Mouse (Mus musculus): ENCODE measurements around the gene St3gal2. TPM values are rescaled to one million over a fixed set of nuclear protein-coding genes. Genes with fewer than 3 reads are reported as not detected.
"Not testable (repeated sequence)": the region's sequence is repeated elsewhere in the genome, so short reads cannot be mapped to it uniquely, and the experiment has no call there.

Gene St3gal2
- polyA plus RNA-seq, 1 experiment = 39.7 TPM

- peak; percentile 79 for TF ChIP-seq POLR2AphosphoS2 (IDR thresholded peaks at IDR 0.05; ENCODE audit: insufficient read length, low read depth)
- not testable (repeated sequence) for H3ac ChIP-seq (ENCODE audit: control insufficient read depth, insufficient read length); H3K27me3 ChIP-seq (ENCODE audit: control insufficient read depth, insufficient read depth, insufficient read length); H3K4me2 ChIP-seq (ENCODE audit: low read depth); H3K79me2 ChIP-seq (ENCODE audit: control insufficient read depth, insufficient read depth); H3K4me3 ChIP-seq
- H3K36me3 ChIP-seq (ENCODE audit: control insufficient read depth, insufficient read depth) = peaks cover 32% of the 10 kb centered on the region
These were observed 56.8 kb downstream of the St3gal2 start for GRCm38 (mm10) chr8:110976532-110976931.

- H3K79me2 ChIP-seq (ENCODE audit: control insufficient read depth, insufficient read depth); H3K27me3 ChIP-seq (ENCODE audit: control insufficient read depth, insufficient read depth, insufficient read length); H3ac ChIP-seq (ENCODE audit: control insufficient read depth, insufficient read length); H3K4me3 ChIP-seq; H3K4me2 ChIP-seq (ENCODE audit: low read depth): not testable (repeated sequence)
- peaks cover 35% of the 10 kb centered on the region for H3K36me3 ChIP-seq (ENCODE audit: control insufficient read depth, insufficient read depth)
These were observed 58.3 kb downstream of the St3gal2 start for GRCm38 (mm10) chr8:110977987-110978386.

GRCm38 (mm10) chr8:110981304-110981703 is 61.6 kb downstream of the St3gal2 start:
- no peaks in the 10 kb centered on the region for H3K79me2 ChIP-seq (ENCODE audit: control insufficient read depth, insufficient read depth)
- H3K4me3 ChIP-seq = no peak overlapping the region
- H3K27me3 ChIP-seq (ENCODE audit: control insufficient read depth, insufficient read depth, insufficient read length) = no peaks in the 10 kb centered on the region
- no peak overlapping the region for H3ac ChIP-seq (ENCODE audit: control insufficient read depth, insufficient read length)
- TF ChIP-seq TCF3 (IDR thresholded peaks at IDR 0.05; ENCODE audit: insufficient read length, low read depth) (no peak), POLR2AphosphoS2 (IDR thresholded peaks at IDR 0.05; ENCODE audit: insufficient read length, low read depth) (no peak), REST (IDR thresholded peaks at IDR 0.05; ENCODE audit: insufficient read depth, insufficient read length) (no peak), MAX (IDR thresholded peaks at IDR 0.05; ENCODE audit: low read depth) (no peak), MYOG (IDR thresholded peaks at IDR 0.05; ENCODE audit: control insufficient read depth in 1 of 3, insufficient read depth in 1 of 3, insufficient read length in 2 of 3, low read depth in 2 of 3) (no peak), TCF12 (IDR thresholded peaks at IDR 0.05; ENCODE audit: insufficient read depth, poor library complexity, severe bottlenecking) (no peak), MYOD1 (IDR thresholded peaks at IDR 0.05; ENCODE audit: control insufficient read depth in 1 of 3, insufficient read length in 2 of 3, low read depth in 2 of 3) (no peak)
- no peak overlapping the region for H3K4me2 ChIP-seq (ENCODE audit: low read depth)
- H3K36me3 ChIP-seq (ENCODE audit: control insufficient read depth, insufficient read depth) = peaks cover 50% of the 10 kb centered on the region

GRCm38 (mm10) chr8:110987805-110988744 is 68.4 kb downstream of the St3gal2 start:
- Histone ChIP-seq H3K27me3 (ENCODE audit: control insufficient read depth, insufficient read depth, insufficient read length) (no peaks in the 10 kb centered on the region), H3K4me2 (ENCODE audit: low read depth) (no peak overlapping the region), H3K4me3 (no peak overlapping the region), H3K36me3 (ENCODE audit: control insufficient read depth, insufficient read depth) (peaks cover 48% of the 10 kb centered on the region), H3ac (ENCODE audit: control insufficient read depth, insufficient read length) (no peak overlapping the region), H3K79me2 (ENCODE audit: control insufficient read depth, insufficient read depth) (peaks cover 7% of the 10 kb centered on the region)
- TF ChIP-seq TCF12 (IDR thresholded peaks at IDR 0.05; ENCODE audit: insufficient read depth, poor library complexity, severe bottlenecking) (no peak), MYOG (IDR thresholded peaks at IDR 0.05; ENCODE audit: control insufficient read depth in 1 of 3, insufficient read depth in 1 of 3, insufficient read length in 2 of 3, low read depth in 2 of 3) (no peak), SRF (IDR thresholded peaks at IDR 0.05; ENCODE audit: control insufficient read depth, insufficient read length, low read depth) (no peak)

GRCm38 (mm10) chr8:110990017-110990416 is 70.3 kb downstream of the St3gal2 start:
- Histone ChIP-seq H3K36me3 (ENCODE audit: control insufficient read depth, insufficient read depth) (peaks cover 32% of the 10 kb centered on the region), H3K79me2 (ENCODE audit: control insufficient read depth, insufficient read depth) (peaks cover 21% of the 10 kb centered on the region), H3K4me3 (no peak overlapping the region), H3ac (ENCODE audit: control insufficient read depth, insufficient read length) (no peak overlapping the region), H3K27me3 (ENCODE audit: control insufficient read depth, insufficient read depth, insufficient read length) (no peaks in the 10 kb centered on the region), H3K4me2 (ENCODE audit: low read depth) (no peak overlapping the region)
- TF ChIP-seq REST (IDR thresholded peaks at IDR 0.05; ENCODE audit: insufficient read depth, insufficient read length) (no peak), TCF12 (IDR thresholded peaks at IDR 0.05; ENCODE audit: insufficient read depth, poor library complexity, severe bottlenecking) (no peak), POLR2A (IDR thresholded peaks at IDR 0.05; ENCODE audit: insufficient read length, low read depth) (no peak), E2F4 (IDR thresholded peaks at IDR 0.05; ENCODE audit: insufficient read depth) (no peak), MYOG (IDR thresholded peaks at IDR 0.05; ENCODE audit: control insufficient read depth in 1 of 3, insufficient read depth in 1 of 3, insufficient read length in 2 of 3, low read depth in 2 of 3) (no peak), USF1 (IDR thresholded peaks at IDR 0.05; ENCODE audit: low read depth) (no peak), MYOD1 (IDR thresholded peaks at IDR 0.05; ENCODE audit: control insufficient read depth in 1 of 3, insufficient read length in 2 of 3, low read depth in 2 of 3) (no peak), TCF3 (IDR thresholded peaks at IDR 0.05; ENCODE audit: insufficient read length, low read depth) (no peak), MAX (IDR thresholded peaks at IDR 0.05; ENCODE audit: low read depth) (no peak), SRF (IDR thresholded peaks at IDR 0.05; ENCODE audit: control insufficient read depth, insufficient read length, low read depth) (no peak), CEBPB (IDR thresholded peaks at IDR 0.05; ENCODE audit: insufficient read depth, poor library complexity, severe bottlenecking) (no peak), POLR2AphosphoS2 (IDR thresholded peaks at IDR 0.05; ENCODE audit: insufficient read length, low read depth) (no peak)

Measured in myocyte (in vitro differentiated cells).